Mouse (Mus musculus): ENCODE measurements at regions not wholly inside any gene's neighbourhood (a gene's known extent, or its start where the extent isn't known, plus 50 kb on each side); places are given as distances from the start of the nearest gene placed in this dataset.
A peak's percentile ranks its signal among the peaks of the same experiment; 100 is the strongest.
"Not testable (repeated sequence)": the region's sequence is repeated elsewhere in the genome, so short reads cannot be mapped to it uniquely, and the experiment has no call there.

- Histone ChIP-seq H3K4me1 (ENCODE audit: control insufficient read depth, insufficient read depth, insufficient read length, low read length) (peaks cover 3% of the 10 kb centered on the region), H3K27ac (replicated peaks; ENCODE audit: low read depth, low read length) (no peak overlapping the region), H3K4me3 (ENCODE audit: insufficient read depth, low read depth, low read length) (no peak overlapping the region)
These were observed 87.3 kb downstream of the Gm11077 start for GRCm38 (mm10) chr6:140816359-140816758.

- Histone ChIP-seq H3K4me3 (ENCODE audit: insufficient read depth, low read depth, low read length) (no peak overlapping the region), H3K4me1 (ENCODE audit: control insufficient read depth, insufficient read depth, insufficient read length, low read length) (peaks cover 3% of the 10 kb centered on the region), H3K27ac (replicated peaks; ENCODE audit: low read depth, low read length) (no peak overlapping the region)
These were observed 87.7 kb downstream of the Gm11077 start for GRCm38 (mm10) chr6:140816831-140817230.

- Histone ChIP-seq H3K27ac (replicated peaks; ENCODE audit: low read depth, low read length) (no peak overlapping the region), H3K4me1 (ENCODE audit: control insufficient read depth, insufficient read depth, insufficient read length, low read length) (peaks cover 3% of the 10 kb centered on the region), H3K4me3 (ENCODE audit: insufficient read depth, low read depth, low read length) (no peak overlapping the region)
These were observed 90.4 kb downstream of the Gm11077 start for GRCm38 (mm10) chr6:140819451-140819878.

GRCm38 (mm10) chr6:140826522-140826921, 97.4 kb downstream of the Gm11077 start:
- Histone ChIP-seq H3K4me1 (ENCODE audit: control insufficient read depth, insufficient read depth, insufficient read length, low read length) (no peaks in the 10 kb centered on the region), H3K27ac (replicated peaks; ENCODE audit: low read depth, low read length) (no peak overlapping the region), H3K4me3 (ENCODE audit: insufficient read depth, low read depth, low read length) (no peak overlapping the region)

GRCm38 (mm10) chr6:140827651-140828050, 98.6 kb downstream of the Gm11077 start:
- no peaks in the 10 kb centered on the region for H3K4me1 ChIP-seq (ENCODE audit: control insufficient read depth, insufficient read depth, insufficient read length, low read length)
- H3K4me3 ChIP-seq (ENCODE audit: insufficient read depth, low read depth, low read length) = no peak overlapping the region
- no peak overlapping the region for H3K27ac ChIP-seq (replicated peaks; ENCODE audit: low read depth, low read length)

- Histone ChIP-seq H3K4me3 (ENCODE audit: insufficient read depth, low read depth, low read length) (no peak overlapping the region), H3K27ac (replicated peaks; ENCODE audit: low read depth, low read length) (no peak overlapping the region), H3K4me1 (ENCODE audit: control insufficient read depth, insufficient read depth, insufficient read length, low read length) (no peaks in the 10 kb centered on the region)
These were observed 114.4 kb downstream of the Gm11077 start for GRCm38 (mm10) chr6:140843292-140843991.

GRCm38 (mm10) chr6:140847165-140847564, 118.1 kb downstream of the Gm11077 start:
- no peak overlapping the region for H3K4me3 ChIP-seq (ENCODE audit: insufficient read depth, low read depth, low read length)
- H3K27ac ChIP-seq (replicated peaks; ENCODE audit: low read depth, low read length) = no peak overlapping the region
- no peaks in the 10 kb centered on the region for H3K4me1 ChIP-seq (ENCODE audit: control insufficient read depth, insufficient read depth, insufficient read length, low read length)

- Histone ChIP-seq H3K4me1 (ENCODE audit: control insufficient read depth, insufficient read depth, insufficient read length, low read length) (no peaks in the 10 kb centered on the region), H3K27ac (replicated peaks; ENCODE audit: low read depth, low read length) (no peak overlapping the region), H3K4me3 (ENCODE audit: insufficient read depth, low read depth, low read length) (no peak overlapping the region)
These were observed 123.3 kb downstream of the Gm11077 start for GRCm38 (mm10) chr6:140852420-140852819.

- no peaks in the 10 kb centered on the region for H3K4me1 ChIP-seq (ENCODE audit: control insufficient read depth, insufficient read depth, insufficient read length, low read length)
- no peak overlapping the region for H3K27ac ChIP-seq (replicated peaks; ENCODE audit: low read depth, low read length)
- H3K4me3 ChIP-seq (ENCODE audit: insufficient read depth, low read depth, low read length) = no peak overlapping the region
These were observed 124.4 kb downstream of the Gm11077 start for GRCm38 (mm10) chr6:140853508-140853907.

GRCm38 (mm10) chr6:140854691-140855090, 125.6 kb downstream of the Gm11077 start:
- Histone ChIP-seq H3K4me1 (ENCODE audit: control insufficient read depth, insufficient read depth, insufficient read length, low read length) (no peaks in the 10 kb centered on the region), H3K27ac (replicated peaks; ENCODE audit: low read depth, low read length) (no peak overlapping the region), H3K4me3 (ENCODE audit: insufficient read depth, low read depth, low read length) (no peak overlapping the region)

GRCm38 (mm10) chr6:140856468-140857117, 127.5 kb downstream of the Gm11077 start:
- Histone ChIP-seq H3K4me3 (ENCODE audit: insufficient read depth, low read depth, low read length) (peak overlapping the region; percentile 20), H3K27ac (replicated peaks; ENCODE audit: low read depth, low read length) (no peak overlapping the region), H3K4me1 (ENCODE audit: control insufficient read depth, insufficient read depth, insufficient read length, low read length) (no peaks in the 10 kb centered on the region)

- Histone ChIP-seq H3K4me1 (ENCODE audit: control insufficient read depth, insufficient read depth, insufficient read length, low read length) (no peaks in the 10 kb centered on the region), H3K27ac (replicated peaks; ENCODE audit: low read depth, low read length) (no peak overlapping the region), H3K4me3 (ENCODE audit: insufficient read depth, low read depth, low read length) (peak overlapping the region; percentile 20; the same call in 1 of the 2 replicates)
These were observed 128.1 kb downstream of the Gm11077 start for GRCm38 (mm10) chr6:140857118-140857746.

- H3K27ac ChIP-seq (replicated peaks; ENCODE audit: low read depth, low read length); H3K4me3 ChIP-seq (ENCODE audit: insufficient read depth, low read depth, low read length); H3K4me1 ChIP-seq (ENCODE audit: control insufficient read depth, insufficient read depth, insufficient read length, low read length): not testable (repeated sequence)
These were observed 140.4 kb downstream of the Gm11077 start for GRCm38 (mm10) chr6:140869523-140869922.

GRCm38 (mm10) chr6:140874831-140875230, 145.7 kb downstream of the Gm11077 start:
- H3K4me3 ChIP-seq (ENCODE audit: insufficient read depth, low read depth, low read length) = no peak overlapping the region
- no peaks in the 10 kb centered on the region for H3K4me1 ChIP-seq (ENCODE audit: control insufficient read depth, insufficient read depth, insufficient read length, low read length)
- no peak overlapping the region for H3K27ac ChIP-seq (replicated peaks; ENCODE audit: low read depth, low read length)

GRCm38 (mm10) chr6:140883651-140884050, 154.6 kb downstream of the Gm11077 start:
- H3K4me3 ChIP-seq (ENCODE audit: insufficient read depth, low read depth, low read length) = no peak overlapping the region
- H3K4me1 ChIP-seq (ENCODE audit: control insufficient read depth, insufficient read depth, insufficient read length, low read length) = no peaks in the 10 kb centered on the region
- H3K27ac ChIP-seq (replicated peaks; ENCODE audit: low read depth, low read length) = no peak overlapping the region

Data from brown adipose tissue, adult 24 weeks (tissue).